In genomic region chr14:121281336-121281710, GRCm38 (mm10) we compare ENCODE assay signal across 20 mouse cellular contexts.
DNase-seq lines count a peak whose midpoint lies in the region; ATAC-seq and TF ChIP-seq lines count a peak whose summit lies in the region.
"Had no signal": no experiment of that assay in that cellular context is flagged by ENCODE, and none has a peak within 500 bp of the region (broad histone marks: within the 10 kb centered on the region; RNA-seq: fewer than 3 reads in every experiment).

No protein-coding gene starts in this region.

- no peak for TF ChIP-seq POLR2A in kidney, adult 2 months (IDR thresholded peaks at IDR 0.05; ENCODE audit: low read depth, low read length)

- peak overlapping the region; percentile 29; the same call in 1 of the 2 replicates for H3K27ac ChIP-seq in heart, embryonic 12.5 days (ENCODE audit: poor library complexity, severe bottlenecking)
- no peak overlapping the region for H3K27ac ChIP-seq in kidney, adult 2 months (ENCODE audit: insufficient read depth, low read depth, low read length)
- H3K27ac ChIP-seq: embryonic facial prominence, embryonic 15.5 days; forebrain, embryonic 15.5 days; hindbrain, embryonic 15.5 days; layer of hippocampus, adult 2 months; limb, embryonic 12.5 days; macrophage; midbrain, embryonic 15.5 days; neural tube, embryonic 12.5 days had no signal

- H3K4me1 ChIP-seq in heart, embryonic 12.5 days (replicated peaks) = peaks cover 12% of the 10 kb centered on the region
- no peaks in the 10 kb centered on the region for H3K4me1 ChIP-seq in kidney, adult 2 months (ENCODE audit: control insufficient read depth, insufficient read depth, low read length)
- H3K4me1 ChIP-seq: embryonic facial prominence, embryonic 15.5 days; forebrain, embryonic 15.5 days; hindbrain, embryonic 15.5 days; limb, embryonic 12.5 days; midbrain, embryonic 15.5 days; neural tube, embryonic 12.5 days had no signal

- peaks cover 87% of the 10 kb centered on the region for H3K36me3 ChIP-seq in heart, embryonic 12.5 days
- H3K36me3 ChIP-seq in kidney, adult 2 months (ENCODE audit: control insufficient read depth, insufficient read depth, low read length) = no peaks in the 10 kb centered on the region

- ATAC-seq in heart, embryonic 12.5 days (ENCODE audit: insufficient number of reproducible peaks, low FRiP score) = no peak
- ATAC-seq: activated CD4-positive, CD25-positive, alpha-beta regulatory T cell, adult 4 months; forebrain, embryonic 15.5 days; liver, postnatal 0 days; lung, postnatal 0 days; midbrain, embryonic 15.5 days had no signal

- no peaks in the 10 kb centered on the region for H3K9me3 ChIP-seq in heart, embryonic 12.5 days (replicated peaks)
- H3K9me3 ChIP-seq: embryonic facial prominence, embryonic 15.5 days; forebrain, embryonic 15.5 days; hindbrain, embryonic 15.5 days; limb, embryonic 12.5 days; midbrain, embryonic 15.5 days; neural tube, embryonic 12.5 days had no signal

- no peak for TF ChIP-seq CTCF in kidney, adult 2 months (conservative IDR thresholded peaks at IDR 0.05; ENCODE audit: insufficient read depth, insufficient read length, low read depth, low read length)

- H3K4me3 ChIP-seq in heart, embryonic 12.5 days = no peak overlapping the region
- H3K4me3 ChIP-seq in kidney, adult 2 months (ENCODE audit: insufficient read depth, low read depth, low read length) = no peak overlapping the region
- H3K4me3 ChIP-seq: embryonic facial prominence, embryonic 15.5 days; forebrain, embryonic 15.5 days; hindbrain, embryonic 15.5 days; layer of hippocampus, adult 2 months; limb, embryonic 12.5 days; midbrain, embryonic 15.5 days; neural tube, embryonic 12.5 days had no signal

- DNase-seq in heart, adult 11 months = no peak
- peak; percentile 21 for DNase-seq in kidney, adult 2 months
- DNase-seq in kidney, postnatal 25 days = no peak
- peak; percentile 29 to 60 for DNase-seq in adrenal gland, postnatal 36 days
- DNase-seq in T-cell, adult 2 months (ENCODE audit: low spot score) = no peak
- DNase-seq in right cerebral cortex, postnatal 14 days = no peak
- DNase-seq: cerebellum, adult 9-10 months; liver, postnatal 0 days had no signal

- no peak overlapping the region; the same call in 1 of the 2 replicates for H3K9ac ChIP-seq in heart, embryonic 12.5 days
- H3K9ac ChIP-seq: embryonic facial prominence, embryonic 15.5 days; forebrain, embryonic 15.5 days; hindbrain, embryonic 15.5 days; limb, embryonic 12.5 days; liver, postnatal 0 days; midbrain, embryonic 15.5 days; neural tube, embryonic 12.5 days had no signal

- no peak overlapping the region for H3K4me2 ChIP-seq in heart, embryonic 12.5 days
- H3K4me2 ChIP-seq: embryonic facial prominence, embryonic 15.5 days; forebrain, embryonic 15.5 days; hindbrain, embryonic 15.5 days; limb, embryonic 12.5 days; liver, embryonic 11.5 days; midbrain, embryonic 15.5 days; neural tube, embryonic 12.5 days had no signal

- no peaks in the 10 kb centered on the region for H3K27me3 ChIP-seq in heart, embryonic 12.5 days (replicated peaks)
- H3K27me3 ChIP-seq in kidney, adult 2 months (replicated peaks; ENCODE audit: control insufficient read depth, insufficient read depth, low read length) = no peaks in the 10 kb centered on the region
- H3K27me3 ChIP-seq: embryonic facial prominence, embryonic 15.5 days; forebrain, embryonic 15.5 days; hindbrain, embryonic 15.5 days; limb, embryonic 12.5 days; midbrain, embryonic 15.5 days; neural tube, embryonic 12.5 days had no signal

Comparison
In these comparisons a context has a peak if more than half of its experiments do, and no peak if none do; other contexts are left out.
1. DNase-seq: peak in kidney, adult 2 months (single experiment) and adrenal gland, postnatal 36 days (2 of 2); none in heart, adult 11 months (single experiment), kidney, postnatal 25 days (0 of 2), T-cell, adult 2 months (single experiment) and right cerebral cortex, postnatal 14 days (single experiment).